Mouse (Mus musculus): ENCODE measurements around the gene Cnot11. TPM values are rescaled to one million over a fixed set of nuclear protein-coding genes. Genes with fewer than 3 reads are reported as not detected.

Gene Cnot11
- polyA plus RNA-seq (2015; fragmentation: Nextera tagmentation; extraction: Ambion mirVana) = 10.0 and 10.7 TPM in 2 replicates

- Histone ChIP-seq H3K4me3 (ENCODE audit: low read depth, low read length) (peak within 1 kb of the TSS; percentile 93), H3K27me3 (replicated peaks; ENCODE audit: insufficient read depth, low read length) (no peaks in the 10 kb centered on the region), H3K27ac (ENCODE audit: low read length) (peak within 1 kb of the TSS; percentile 95), H3K4me1 (ENCODE audit: insufficient read depth, low read depth, low read length) (peaks cover 5% of the 10 kb centered on the region; the same call in 1 of the 2 replicates), H3K9ac (replicated peaks; ENCODE audit: low read depth) (peak within 1 kb of the TSS; percentile 84), H3K36me3 (ENCODE audit: insufficient read depth, low read length) (peaks cover 12% of the 10 kb centered on the region; the same call in 1 of the 2 replicates), H3K9me3 (ENCODE audit: low read length) (no peaks in the 10 kb centered on the region), H3K4me2 (replicated peaks; ENCODE audit: low read depth, low read length) (peak within 1 kb of the TSS; percentile 97)
- 34% methylated on average over 13 of the region's 13 CpGs for WGBS
- TF ChIP-seq CTCF (IDR thresholded peaks at IDR 0.05) (no peak), EP300 (IDR thresholded peaks at IDR 0.05) (no peak)
- ATAC-seq = no peak
- no peak for DNase-seq (ENCODE audit: low spot score)
Measured at GRCm38 (mm10) chr1:39534831-39535230, at the start of gene Cnot11. Cnot11 (plus strand) TSS chr1:39534992.

GRCm38 (mm10) chr1:39487370-39487769 is 47.4 kb upstream of the Cnot11 start:
- 65% methylated on average over 3 of the region's 3 CpGs for WGBS
- Histone ChIP-seq H3K9ac (replicated peaks; ENCODE audit: low read depth) (no peak overlapping the region), H3K27ac (ENCODE audit: low read length) (no peak overlapping the region), H3K4me2 (replicated peaks; ENCODE audit: low read depth, low read length) (no peak overlapping the region), H3K36me3 (ENCODE audit: insufficient read depth, low read length) (no peaks in the 10 kb centered on the region), H3K4me3 (ENCODE audit: low read depth, low read length) (no peak overlapping the region), H3K9me3 (ENCODE audit: low read length) (no peaks in the 10 kb centered on the region), H3K27me3 (replicated peaks; ENCODE audit: insufficient read depth, low read length) (no peaks in the 10 kb centered on the region), H3K4me1 (ENCODE audit: insufficient read depth, low read depth, low read length) (no peaks in the 10 kb centered on the region)
- TF ChIP-seq EP300 (IDR thresholded peaks at IDR 0.05) (no peak), CTCF (IDR thresholded peaks at IDR 0.05) (no peak)
- DNase-seq (ENCODE audit: low spot score) = no peak
- ATAC-seq = no peak

DNA sequence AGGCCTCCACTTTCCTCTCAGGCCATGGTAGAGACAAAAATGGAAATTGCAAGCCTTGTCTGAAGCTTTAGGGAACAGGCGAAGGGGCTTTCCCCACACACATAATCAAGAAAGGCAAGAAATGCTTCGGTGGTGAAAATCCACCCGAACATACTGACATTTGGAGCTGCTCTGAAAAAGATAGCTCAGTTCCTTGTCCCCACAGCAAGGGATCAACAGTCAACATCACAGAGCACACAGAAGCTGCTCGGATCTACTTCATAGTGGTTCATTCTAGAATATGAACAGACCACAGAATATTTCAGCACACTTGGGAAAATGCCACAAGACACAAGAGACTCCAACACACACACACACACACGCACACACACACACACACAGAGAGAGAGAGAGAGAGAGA is 41.6 kb upstream of the Cnot11 start:
- ATAC-seq = no peak
- H3K9me3 ChIP-seq (ENCODE audit: low read length) = no peaks in the 10 kb centered on the region
- H3K27ac ChIP-seq (ENCODE audit: low read length) = no peak overlapping the region
- WGBS = 81% methylated on average over 4 of the region's 5 CpGs
- H3K4me2 ChIP-seq (replicated peaks; ENCODE audit: low read depth, low read length) = no peak overlapping the region
- H3K4me1 ChIP-seq (ENCODE audit: insufficient read depth, low read depth, low read length) = no peaks in the 10 kb centered on the region
- DNase-seq (ENCODE audit: low spot score) = no peak
- no peaks in the 10 kb centered on the region for H3K27me3 ChIP-seq (replicated peaks; ENCODE audit: insufficient read depth, low read length)
- H3K36me3 ChIP-seq (ENCODE audit: insufficient read depth, low read length) = no peaks in the 10 kb centered on the region
- no peak overlapping the region for H3K4me3 ChIP-seq (ENCODE audit: low read depth, low read length)
- TF ChIP-seq EP300 (IDR thresholded peaks at IDR 0.05) = no peak
- no peak overlapping the region for H3K9ac ChIP-seq (replicated peaks; ENCODE audit: low read depth)

GRCm38 (mm10) chr1:39493664-39494063 is 41.1 kb upstream of the Cnot11 start:
- Histone ChIP-seq H3K4me1 (ENCODE audit: insufficient read depth, low read depth, low read length) (no peaks in the 10 kb centered on the region), H3K9ac (replicated peaks; ENCODE audit: low read depth) (no peak overlapping the region), H3K4me2 (replicated peaks; ENCODE audit: low read depth, low read length) (no peak overlapping the region), H3K4me3 (ENCODE audit: low read depth, low read length) (no peak overlapping the region), H3K9me3 (ENCODE audit: low read length) (no peaks in the 10 kb centered on the region), H3K27me3 (replicated peaks; ENCODE audit: insufficient read depth, low read length) (no peaks in the 10 kb centered on the region), H3K36me3 (ENCODE audit: insufficient read depth, low read length) (no peaks in the 10 kb centered on the region), H3K27ac (ENCODE audit: low read length) (no peak overlapping the region)
- ATAC-seq (no peak), DNase-seq (ENCODE audit: low spot score) (no peak)
- TF ChIP-seq EP300 (IDR thresholded peaks at IDR 0.05) = no peak
- TF ChIP-seq CTCF (IDR thresholded peaks at IDR 0.05) = no peak
- 54% methylated on average over 3 of the region's 3 CpGs for WGBS

DNA sequence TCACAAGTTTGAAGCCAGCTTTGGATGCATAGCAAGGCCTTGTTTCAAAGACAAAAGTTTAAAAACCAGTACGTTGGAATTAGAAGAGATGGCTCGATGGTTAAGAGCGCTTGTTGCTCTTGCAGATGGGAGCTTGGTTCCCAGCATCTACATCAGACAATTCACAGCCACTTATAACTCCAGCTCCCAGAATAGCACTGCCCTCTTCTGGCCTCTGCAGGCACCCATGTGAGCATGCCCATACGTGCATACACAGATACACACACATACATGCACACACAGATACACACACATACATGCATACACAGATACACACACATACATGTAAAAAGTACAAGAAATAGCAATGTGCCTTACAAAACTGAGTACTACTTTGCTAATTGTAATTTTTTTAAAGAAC is 37.8 kb upstream of the Cnot11 start:
- Histone ChIP-seq H3K27me3 (replicated peaks; ENCODE audit: insufficient read depth, low read length) (no peaks in the 10 kb centered on the region), H3K9me3 (ENCODE audit: low read length) (no peaks in the 10 kb centered on the region), H3K27ac (ENCODE audit: low read length) (no peak overlapping the region), H3K9ac (replicated peaks; ENCODE audit: low read depth) (no peak overlapping the region), H3K4me1 (ENCODE audit: insufficient read depth, low read depth, low read length) (no peaks in the 10 kb centered on the region), H3K4me3 (ENCODE audit: low read depth, low read length) (no peak overlapping the region), H3K4me2 (replicated peaks; ENCODE audit: low read depth, low read length) (no peak overlapping the region), H3K36me3 (ENCODE audit: insufficient read depth, low read length) (no peaks in the 10 kb centered on the region)
- no peak for DNase-seq (ENCODE audit: low spot score)
- 93% methylated on average over 4 of the region's 4 CpGs for WGBS
- no peak for ATAC-seq
- TF ChIP-seq CTCF (IDR thresholded peaks at IDR 0.05) = peak; percentile 18; the same call in 1 of the 2 replicates
- no peak for TF ChIP-seq EP300 (IDR thresholded peaks at IDR 0.05)

DNA sequence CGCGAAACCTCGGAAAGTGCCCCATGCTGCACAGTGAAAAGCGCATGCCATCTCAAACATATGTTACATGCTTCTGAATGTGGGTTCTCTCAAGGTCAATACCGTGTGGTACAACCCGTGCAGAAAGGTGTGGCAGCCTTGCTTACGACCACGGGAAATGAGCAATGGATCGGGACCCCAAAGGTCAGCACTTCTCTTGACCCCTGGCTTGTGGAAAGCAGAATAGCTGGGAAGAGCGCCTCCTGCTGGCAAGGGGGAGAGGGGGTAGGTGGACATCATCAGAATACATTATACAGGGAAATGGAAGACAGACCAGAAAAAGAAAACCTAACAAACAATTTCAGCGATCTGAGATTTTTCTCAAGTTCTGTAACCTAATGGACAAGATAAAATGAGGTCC is 37.0 kb upstream of the Cnot11 start:
- Histone ChIP-seq H3K27ac (ENCODE audit: low read length) (no peak overlapping the region), H3K9ac (replicated peaks; ENCODE audit: low read depth) (no peak overlapping the region), H3K36me3 (ENCODE audit: insufficient read depth, low read length) (no peaks in the 10 kb centered on the region), H3K9me3 (ENCODE audit: low read length) (no peaks in the 10 kb centered on the region), H3K4me3 (ENCODE audit: low read depth, low read length) (no peak overlapping the region), H3K27me3 (replicated peaks; ENCODE audit: insufficient read depth, low read length) (no peaks in the 10 kb centered on the region), H3K4me1 (ENCODE audit: insufficient read depth, low read depth, low read length) (no peaks in the 10 kb centered on the region), H3K4me2 (replicated peaks; ENCODE audit: low read depth, low read length) (no peak overlapping the region)
- DNase-seq (ENCODE audit: low spot score) (no peak), ATAC-seq (no peak)
- TF ChIP-seq CTCF (IDR thresholded peaks at IDR 0.05) (peak; percentile 46), EP300 (IDR thresholded peaks at IDR 0.05) (no peak)
- 86% methylated on average over 11 of the region's 11 CpGs for WGBS

GRCm38 (mm10) chr1:39499485-39499941 is 35.3 kb upstream of the Cnot11 start:
- Histone ChIP-seq H3K4me3 (ENCODE audit: low read depth, low read length) (no peak overlapping the region), H3K9me3 (ENCODE audit: low read length) (no peaks in the 10 kb centered on the region), H3K27ac (ENCODE audit: low read length) (no peak overlapping the region), H3K4me1 (ENCODE audit: insufficient read depth, low read depth, low read length) (no peaks in the 10 kb centered on the region), H3K27me3 (replicated peaks; ENCODE audit: insufficient read depth, low read length) (no peaks in the 10 kb centered on the region), H3K9ac (replicated peaks; ENCODE audit: low read depth) (no peak overlapping the region), H3K4me2 (replicated peaks; ENCODE audit: low read depth, low read length) (no peak overlapping the region), H3K36me3 (ENCODE audit: insufficient read depth, low read length) (no peaks in the 10 kb centered on the region)
- ATAC-seq (no peak), DNase-seq (ENCODE audit: low spot score) (no peak)
- WGBS = 77% methylated on average over 2 of the region's 2 CpGs
- TF ChIP-seq EP300 (IDR thresholded peaks at IDR 0.05) = no peak
- no peak for TF ChIP-seq CTCF (IDR thresholded peaks at IDR 0.05)

Measured in lung, postnatal 0 days (tissue).